In genomic region chr1:43082946-43083345, GRCm38 (mm10) we compare ENCODE assay signal across 25 mouse cellular contexts.
"Had no signal": no experiment of that assay in that cellular context is flagged by ENCODE, and none has a peak within 500 bp of the region (broad histone marks: within the 10 kb centered on the region; RNA-seq: fewer than 3 reads in every experiment).

No protein-coding gene starts in this region.

- H3K27me3 ChIP-seq: heart, embryonic 13.5 days; heart, embryonic 15.5 days; hindbrain, embryonic 12.5 days; kidney, embryonic 15.5 days; limb, embryonic 12.5 days; liver, embryonic 12.5 days had no signal

- H3K27ac ChIP-seq: gastrocnemius, adult 2 months; heart, adult 2 months; heart, embryonic 13.5 days; heart, embryonic 15.5 days; hindbrain, embryonic 10.5 days; hindbrain, embryonic 12.5 days; hindbrain, embryonic 14.5 days; hindbrain, postnatal 0 days; kidney, embryonic 15.5 days; kidney, postnatal 0 days; limb, embryonic 12.5 days; liver, embryonic 12.5 days had no signal

- H3K9me3 ChIP-seq: heart, embryonic 15.5 days; hindbrain, embryonic 10.5 days; hindbrain, embryonic 12.5 days; kidney, embryonic 15.5 days; limb, embryonic 12.5 days; liver, embryonic 12.5 days had no signal

- DNase-seq: gastrocnemius, adult 2 months; gastrocnemius, postnatal 10 days; gastrocnemius, postnatal 25 days; heart, adult 2 months; heart, postnatal 14 days; heart, postnatal 4 days; kidney, adult 11 months; kidney, adult 2 months; kidney, adult 9 months; kidney, postnatal 14 days; kidney, postnatal 36 days; layer of hippocampus, adult 9-11 months; layer of hippocampus, postnatal 36 days; left cerebral cortex, postnatal 4 days had no signal

- H3K4me2 ChIP-seq: heart, embryonic 13.5 days; heart, embryonic 15.5 days; hindbrain, embryonic 12.5 days; hindbrain, embryonic 14.5 days; kidney, embryonic 15.5 days; limb, embryonic 12.5 days; liver, embryonic 12.5 days had no signal

- ATAC-seq: hindbrain, postnatal 0 days; intestine, embryonic 16.5 days; liver, embryonic 12.5 days had no signal

- H3K36me3 ChIP-seq: heart, embryonic 15.5 days; hindbrain, embryonic 12.5 days had no signal

- H3K9ac ChIP-seq: heart, embryonic 13.5 days; heart, embryonic 15.5 days; hindbrain, embryonic 12.5 days; hindbrain, embryonic 14.5 days; kidney, embryonic 15.5 days; limb, embryonic 12.5 days; liver, embryonic 12.5 days had no signal

- H3K4me3 ChIP-seq: gastrocnemius, adult 2 months; heart, adult 2 months; heart, embryonic 13.5 days; heart, embryonic 15.5 days; hindbrain, embryonic 10.5 days; hindbrain, embryonic 12.5 days; kidney, embryonic 15.5 days; limb, embryonic 12.5 days; liver, embryonic 12.5 days had no signal

- H3K4me1 ChIP-seq: heart, embryonic 13.5 days; heart, embryonic 15.5 days; hindbrain, embryonic 10.5 days; hindbrain, embryonic 12.5 days had no signal
